Mouse (Mus musculus) stomach, postnatal 0 days (tissue): Measurements from ENCODE around the gene Rnf207. TPM values are rescaled to one million over a fixed set of nuclear protein-coding genes. Genes with fewer than 3 reads are reported as not detected.
A peak's percentile ranks its signal among the peaks of the same experiment; 100 is the strongest.

Experiments used
- ATAC-seq: fragments of 200-750 bp; cut with Nextera tagmentation; 2 replicates; pipeline ENCODE4 v1.8.0; 2017; ENCODE audit not compliant: low FRiP score, low TSS enrichment
- DNase-seq: peaks from one replicate; pipeline ENCODE4 v3.0.0-alpha.2; 2016; ENCODE audit warnings: low spot score
- H3K27ac ChIP-seq: fragments of 300-500 bp; sonication (generic); replicated peaks from 2 replicates; pipeline ENCODE4 v1.5.1; 2014; ENCODE audit warnings: mild to moderate bottlenecking, control low read depth
- H3K27me3 ChIP-seq: fragments of 300-500 bp; sonication (generic); 2 replicates; pipeline ENCODE4 v1.6.1; 2014; ENCODE audit warnings: low read length; ENCODE audit not compliant: control insufficient read depth, insufficient read depth
- H3K36me3 ChIP-seq: fragments of 300-500 bp; sonication (generic); 2 replicates; pipeline ENCODE4 v1.6.1; 2014; ENCODE audit warnings: low read length, mixed read lengths; ENCODE audit not compliant: control insufficient read depth, insufficient read depth
- H3K4me1 ChIP-seq: fragments of 300-500 bp; sonication (generic); replicated peaks from 2 replicates; pipeline ENCODE4 v1.6.1; 2014; ENCODE audit warnings: antibody characterized with exemption; ENCODE audit not compliant: control insufficient read depth, insufficient read depth
- H3K4me2 ChIP-seq: fragments of 300-500 bp; sonication (generic); replicated peaks from 2 replicates; pipeline ENCODE4 v1.6.1; 2014; ENCODE audit warnings: low read depth, mild to moderate bottlenecking, control low read depth, moderate library complexity
- H3K4me3 ChIP-seq: fragments of 300-500 bp; sonication (generic); 2 replicates; pipeline ENCODE4 v1.5.1; 2014; ENCODE audit warnings: low read depth, low read length, control low read depth
- H3K9ac ChIP-seq: fragments of 300-500 bp; sonication (generic); 2 replicates; pipeline ENCODE4 v1.6.1; 2014; ENCODE audit warnings: mild to moderate bottlenecking, low read length, control low read depth, mixed read lengths
- H3K9me3 ChIP-seq: fragments of 300-500 bp; sonication (generic); 2 replicates; pipeline ENCODE4 v1.6.1; 2016; ENCODE audit warnings: low read length; ENCODE audit not compliant: control insufficient read depth
- CTCF ChIP-seq: IDR thresholded peaks from 2 replicates; pipeline ENCODE4 v1.5.1; 2016; ENCODE audit warnings: antibody characterized with exemption, low read depth, mild to moderate bottlenecking, moderate library complexity
- EP300 ChIP-seq: optimal IDR thresholded peaks from 2 replicates; pipeline ENCODE3; 2016; ENCODE audit warnings: antibody characterized with exemption
- WGBS: fragments of 180-500 bp; shearing (Covaris S2); extraction: QIAGEN DNeasy Blood & Tissue Kit; methylation state at CpG from one replicate; pipeline ENCODE4 v1.1.7; 2014; 5-methylcytosine and 5-hydroxymethylcytosine counted together
- polyA plus RNA-seq: library from polyadenylated mRNA; unstranded; fragments of >200 nt; fragmentation: Nextera tagmentation; extraction: Ambion mirVana; gene quantifications from 2 replicates; pipeline ENCODE4 v1.2.1, GENCODE M21; 2015

Rnf207 gene
- polyA plus RNA-seq, 1 experiment from 2014 or later, result 0.46 TPM

GRCm38 (mm10) chr4:152294188-152294929 lies 24.4 kb downstream of the Rnf207 start:
- Histone ChIP-seq H3K4me2 (no peak overlapping the region), H3K9me3 (no peaks in the 10 kb centered on the region), H3K4me3 (no peak overlapping the region), H3K27me3 (peaks cover 10% of the 10 kb centered on the region; the same call in 1 of the 2 replicates), H3K4me1 (peaks cover 5% of the 10 kb centered on the region), H3K9ac (no peak overlapping the region), H3K36me3 (no peaks in the 10 kb centered on the region), H3K27ac (no peak overlapping the region)
- WGBS, result 48% methylated on average over 10 of the region's 10 CpGs
- ATAC-seq (no peak), DNase-seq (no peak)
- TF ChIP-seq EP300 (no peak), CTCF (peak; percentile 47)

GRCm38 (mm10) chr4:152292102-152292765 lies 26.6 kb downstream of the Rnf207 start:
- no peaks in the 10 kb centered on the region; the same call in 1 of the 2 replicates for H3K4me1 ChIP-seq
- no peak overlapping the region for H3K9ac ChIP-seq
- no peak overlapping the region for H3K4me3 ChIP-seq
- no peak overlapping the region for H3K27ac ChIP-seq
- ATAC-seq (no peak), DNase-seq (no peak)
- 13% methylated on average over 12 of the region's 12 CpGs for WGBS
- H3K4me2 ChIP-seq, result no peak overlapping the region
- peaks cover 13% of the 10 kb centered on the region; the same call in 1 of the 2 replicates for H3K27me3 ChIP-seq
- TF ChIP-seq EP300, result no peak
- no peak for TF ChIP-seq CTCF
- H3K9me3 ChIP-seq, result no peaks in the 10 kb centered on the region
- H3K36me3 ChIP-seq, result no peaks in the 10 kb centered on the region

- no peak within 1 kb of the TSS for H3K27ac ChIP-seq
- ATAC-seq (no peak), DNase-seq (no peak)
- no peaks in the 10 kb centered on the region; the same call in 1 of the 2 replicates for H3K4me1 ChIP-seq
- peak within 1 kb of the TSS; percentile 41; the same call in 1 of the 2 replicates for H3K4me2 ChIP-seq
- H3K36me3 ChIP-seq, result no peaks in the 10 kb centered on the region
- peaks cover 19% of the 10 kb centered on the region; the same call in 1 of the 2 replicates for H3K27me3 ChIP-seq
- H3K9me3 ChIP-seq, result no peaks in the 10 kb centered on the region
- no peak within 1 kb of the TSS for H3K9ac ChIP-seq
- H3K4me3 ChIP-seq, result peak within 1 kb of the TSS; percentile 10; the same call in 1 of the 2 replicates
- TF ChIP-seq CTCF, result no peak
- no peak for TF ChIP-seq EP300
- 25% methylated on average over 6 of the region's 6 CpGs for WGBS
Observed at GRCm38 (mm10) chr4:152291562-152291961, 27.2 kb downstream of the Rnf207 start, which contains the start of gene Hes3. Hes3 (minus strand) TSS chr4:152291662.

GRCm38 (mm10) chr4:152290991-152291390 lies 27.8 kb downstream of the Rnf207 start:
- WGBS, result 34% methylated on average over 11 of the region's 11 CpGs
- Histone ChIP-seq H3K4me2 (no peak overlapping the region), H3K9me3 (no peaks in the 10 kb centered on the region), H3K4me3 (no peak overlapping the region), H3K36me3 (no peaks in the 10 kb centered on the region), H3K27ac (no peak overlapping the region), H3K27me3 (peaks cover 25% of the 10 kb centered on the region; the same call in 1 of the 2 replicates), H3K9ac (no peak overlapping the region), H3K4me1 (no peaks in the 10 kb centered on the region; the same call in 1 of the 2 replicates)
- no peak for ATAC-seq
- TF ChIP-seq CTCF (no peak), EP300 (no peak)
- DNase-seq, result no peak

GRCm38 (mm10) chr4:152290385-152290784 lies 28.4 kb downstream of the Rnf207 start:
- no peak for ATAC-seq
- no peak overlapping the region for H3K27ac ChIP-seq
- H3K4me3 ChIP-seq, result peak overlapping the region; percentile 10; the same call in 1 of the 2 replicates
- no peak overlapping the region for H3K9ac ChIP-seq
- peak overlapping the region; percentile 41; the same call in 1 of the 2 replicates for H3K4me2 ChIP-seq
- TF ChIP-seq EP300 (no peak), CTCF (no peak)
- 2% methylated on average over 26 of the region's 39 CpGs for WGBS
- no peaks in the 10 kb centered on the region for H3K36me3 ChIP-seq
- H3K4me1 ChIP-seq, result no peaks in the 10 kb centered on the region; the same call in 1 of the 2 replicates
- peaks cover 25% of the 10 kb centered on the region; the same call in 1 of the 2 replicates for H3K27me3 ChIP-seq
- H3K9me3 ChIP-seq, result no peaks in the 10 kb centered on the region
- peak; percentile 32 for DNase-seq
